Mouse (Mus musculus) right cerebral cortex, postnatal 10 days (tissue): ENCODE measurements around the gene Zfp729a.
"Not testable (repeated sequence)": the region's sequence is repeated elsewhere in the genome, so short reads cannot be mapped to it uniquely, and the experiment has no call there.

Source experiments
- DNase-seq, 2 experiments: peaks; one replicate each; pipeline ENCODE4 v3.0.0; 2021; ENCODE audit warnings: low spot score in 2 of 2

Zfp729a gene

DNA sequence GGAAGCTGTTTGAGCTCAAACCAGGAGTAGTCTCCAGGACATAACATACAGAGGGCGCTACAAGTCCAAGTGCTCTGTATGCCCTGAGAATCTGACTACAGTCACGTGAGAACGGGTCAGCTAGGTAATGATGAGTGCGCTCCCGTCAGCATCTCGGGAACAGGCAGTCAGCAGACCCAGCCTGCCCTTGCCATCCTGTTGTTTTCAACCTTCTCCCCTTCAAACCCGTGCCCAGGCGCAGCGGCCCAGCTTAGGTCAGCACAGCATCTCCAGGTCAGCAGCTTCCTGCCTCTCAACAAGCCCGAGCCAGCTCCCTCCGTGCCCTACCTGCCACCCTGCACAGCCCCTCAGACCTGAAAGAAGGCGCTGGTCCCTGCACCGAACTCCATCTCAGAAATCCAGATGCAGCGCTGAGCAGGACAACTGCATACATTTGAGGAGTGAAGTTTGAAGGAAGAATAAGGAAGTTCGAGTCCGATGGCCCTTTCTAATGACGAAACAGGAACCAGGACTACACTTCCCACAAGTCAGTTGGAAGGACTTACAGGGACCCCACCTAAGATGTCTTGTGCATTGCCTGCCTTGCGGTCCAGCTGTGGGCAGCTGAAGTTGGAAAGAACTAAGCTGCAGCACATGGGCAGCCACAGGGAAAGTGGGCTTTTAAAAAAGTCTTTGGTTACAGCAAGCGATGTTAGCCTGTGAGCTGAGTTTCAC is at the start of gene Zfp729a, which contains the start of gene Gm49345:
TSS of gene Zfp729a (minus strand) at position 498 of the 714 bp plus-strand sequence.
TSS of gene Gm49345 (minus strand) at position 476 of the 714 bp plus-strand sequence.
- DNase-seq: peak; percentile 89 to 92

DNA sequence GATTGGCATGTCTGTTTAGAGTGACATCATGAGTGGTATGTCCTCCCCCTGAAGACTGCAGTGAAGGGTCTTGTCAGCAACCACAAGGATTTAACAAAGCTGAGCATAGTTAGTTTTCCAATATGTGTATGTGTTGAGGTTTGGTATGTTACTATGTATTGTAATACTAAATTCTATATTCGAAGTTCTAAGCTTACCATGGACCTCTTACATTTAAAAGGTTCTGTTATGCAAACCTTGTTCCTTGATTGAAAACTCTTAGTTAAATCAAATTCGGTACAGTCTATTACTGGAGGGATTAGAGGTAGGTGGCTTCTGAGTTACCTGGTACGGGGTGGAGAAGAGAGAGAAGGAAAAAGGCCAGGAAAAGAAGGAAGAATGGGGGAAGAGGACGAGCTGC is 49.4 kb upstream of the Zfp729a start, which contains the start of gene Zfp738:
TSS of gene Zfp738 (minus strand) at position 101 of the 400 bp plus-strand sequence.
- DNase-seq: no peak

- not testable (repeated sequence) for DNase-seq
Observed at GRCm38 (mm10) chr13:67683841-67684240, 46.2 kb upstream of the Zfp729a start.

DNA sequence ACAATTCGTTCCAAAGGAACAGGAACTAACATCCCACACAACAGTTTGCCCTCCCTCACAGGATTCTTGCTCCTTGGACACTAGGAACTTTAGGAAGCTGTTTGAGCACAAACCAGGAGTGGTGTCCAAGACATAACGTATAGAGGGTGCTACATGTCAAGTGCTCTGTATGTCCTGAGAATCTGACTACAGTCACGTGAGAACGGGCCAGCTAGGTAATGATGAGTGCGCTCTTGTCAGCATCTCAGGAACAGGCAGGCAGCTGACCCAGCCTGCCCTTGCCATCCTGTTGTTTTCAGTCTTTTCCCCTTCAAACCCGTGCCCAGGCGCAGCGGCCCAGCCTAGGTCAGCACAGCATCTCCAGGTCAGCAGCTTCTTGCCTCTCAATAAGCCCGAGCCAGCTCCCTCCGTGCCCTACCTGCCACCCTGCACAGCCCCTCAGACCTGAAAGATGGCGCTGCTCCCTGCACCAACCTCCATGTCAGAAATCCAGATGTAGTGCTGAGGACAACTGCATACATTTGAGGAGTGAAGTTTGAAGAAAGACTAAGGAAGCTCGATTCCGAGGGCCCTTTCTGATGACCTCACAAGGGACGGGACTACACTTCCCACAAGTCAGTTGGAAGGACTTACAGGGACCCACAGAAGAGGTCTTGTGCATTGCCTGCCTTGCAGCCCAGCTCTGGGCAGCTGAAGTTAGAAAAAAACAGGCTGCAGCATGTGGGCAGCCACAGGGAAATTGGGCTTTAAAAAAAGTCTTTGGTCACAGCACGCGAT is 45.6 kb upstream of the Zfp729a start:
- DNase-seq: peak; percentile 88 to 94

DNA sequence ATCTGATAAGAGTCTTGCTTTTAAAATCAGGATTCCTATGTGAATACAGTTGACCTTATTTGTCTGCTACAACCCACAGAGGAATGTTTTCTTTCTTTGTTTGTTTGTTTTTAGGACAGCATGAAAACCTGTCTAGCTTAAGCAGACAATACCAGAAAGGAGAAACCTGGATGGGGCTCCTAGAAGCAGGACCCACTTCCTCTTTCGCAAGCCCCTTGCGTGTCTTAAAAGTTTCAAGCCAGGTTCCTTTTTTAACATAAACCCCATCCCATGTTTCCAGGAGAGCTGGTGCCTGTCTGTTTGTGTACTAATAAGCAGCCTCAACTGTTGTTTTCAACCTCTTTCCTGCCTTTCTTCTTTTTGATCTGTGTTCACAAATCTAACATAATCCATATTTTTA is 37.3 kb upstream of the Zfp729a start:
- DNase-seq: no peak

GRCm38 (mm10) chr13:67652496-67652895 is 14.9 kb upstream of the Zfp729a start:
- DNase-seq: no peak

GRCm38 (mm10) chr13:67610108-67610507 is 27.5 kb downstream of the Zfp729a start:
- no peak for DNase-seq

DNA sequence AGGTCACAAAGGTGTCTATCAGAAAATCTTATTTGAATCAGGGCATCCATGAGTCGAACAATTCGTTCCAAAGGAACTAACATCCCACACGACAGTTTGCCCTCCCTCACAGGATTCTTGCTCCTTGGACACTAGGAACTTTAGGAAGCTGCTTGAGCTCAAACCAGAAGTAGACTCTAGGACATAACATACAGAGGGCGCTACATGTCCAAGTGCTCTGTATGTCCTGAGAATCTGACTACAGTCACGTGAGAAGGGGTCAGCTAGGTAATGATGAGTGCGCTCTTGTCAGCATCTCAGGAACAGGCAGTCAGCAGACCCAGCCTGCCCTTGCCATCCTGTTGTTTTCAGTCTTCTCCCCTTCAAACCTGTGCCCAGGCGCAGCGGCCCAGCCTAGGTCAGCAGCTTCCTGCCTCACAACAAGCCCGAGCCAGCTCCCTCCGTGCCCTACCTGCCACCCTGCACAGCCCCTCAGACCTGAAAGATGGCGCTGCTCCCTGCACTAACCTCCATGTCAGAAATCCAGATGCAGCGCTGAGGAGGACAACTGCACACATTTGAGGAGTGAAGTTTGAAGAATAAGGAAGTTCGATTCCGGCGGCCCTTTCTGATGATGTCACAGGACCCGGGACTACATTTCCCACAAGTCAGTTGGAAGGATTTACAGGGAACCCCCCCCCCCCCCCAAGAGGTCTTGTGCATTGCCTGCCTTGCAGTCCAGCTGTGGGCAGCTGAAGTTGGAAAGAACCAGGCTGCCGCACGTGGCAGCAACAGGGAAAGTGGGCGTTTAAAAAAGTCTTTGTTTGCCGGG is 28.3 kb downstream of the Zfp729a start, which contains the start of gene Zfp729b:
TSS of gene Zfp729b (minus strand) at position 642 of the 811 bp plus-strand sequence.
- DNase-seq: peak; percentile 94

- no peak for DNase-seq
Observed at GRCm38 (mm10) chr13:67572591-67573189, 64.9 kb downstream of the Zfp729a start.
